Mouse (Mus musculus) cerebellum, postnatal 10 days (tissue): ENCODE measurements around the gene Hectd4.

Experiments
- DNase-seq, 2 experiments: peaks; one replicate each; pipeline ENCODE4 v3.0.0; 2021; ENCODE audit warnings: mixed read lengths in 2 of 2

Gene Hectd4

GRCm38 (mm10) chr5:121398146-121398964 is 178.3 kb downstream of the Hectd4 start:
- peak; percentile 58 to 65 for DNase-seq

GRCm38 (mm10) chr5:121398965-121399462 is 179.0 kb downstream of the Hectd4 start:
- no peak for DNase-seq

GRCm38 (mm10) chr5:121399540-121399939 is 179.5 kb downstream of the Hectd4 start:
- no peak for DNase-seq

- no peak for DNase-seq
Measured at GRCm38 (mm10) chr5:121400064-121400463, 180.0 kb downstream of the Hectd4 start.

- no peak for DNase-seq
Measured at GRCm38 (mm10) chr5:121400849-121401248, 180.8 kb downstream of the Hectd4 start.

GRCm38 (mm10) chr5:121407856-121408255 is 187.8 kb downstream of the Hectd4 start:
- DNase-seq, result no peak

- no peak for DNase-seq
Measured at GRCm38 (mm10) chr5:121410975-121411374, 191.0 kb downstream of the Hectd4 start.
